Mouse (Mus musculus) stomach, postnatal 0 days (tissue): ENCODE data around the gene Fchsd2. TPM values are rescaled to one million over a fixed set of nuclear protein-coding genes. Genes with fewer than 3 reads are reported as not detected.

ENCODE experiments used
- ATAC-seq: fragments of 200-750 bp; cut with Nextera tagmentation; 2 replicates; pipeline ENCODE4 v1.8.0; 2017; ENCODE audit not compliant: low FRiP score, low TSS enrichment
- DNase-seq: peaks from one replicate; pipeline ENCODE4 v3.0.0-alpha.2; 2016; ENCODE audit warnings: low spot score
- H3K27ac ChIP-seq: fragments of 300-500 bp; sonication (generic); replicated peaks from 2 replicates; pipeline ENCODE4 v1.5.1; 2014; ENCODE audit warnings: mild to moderate bottlenecking, control low read depth
- H3K27me3 ChIP-seq: fragments of 300-500 bp; sonication (generic); 2 replicates; pipeline ENCODE4 v1.6.1; 2014; ENCODE audit warnings: low read length; ENCODE audit not compliant: control insufficient read depth, insufficient read depth
- H3K36me3 ChIP-seq: fragments of 300-500 bp; sonication (generic); 2 replicates; pipeline ENCODE4 v1.6.1; 2014; ENCODE audit warnings: low read length, mixed read lengths; ENCODE audit not compliant: control insufficient read depth, insufficient read depth
- H3K4me1 ChIP-seq: fragments of 300-500 bp; sonication (generic); replicated peaks from 2 replicates; pipeline ENCODE4 v1.6.1; 2014; ENCODE audit warnings: antibody characterized with exemption; ENCODE audit not compliant: control insufficient read depth, insufficient read depth
- H3K4me2 ChIP-seq: fragments of 300-500 bp; sonication (generic); replicated peaks from 2 replicates; pipeline ENCODE4 v1.6.1; 2014; ENCODE audit warnings: low read depth, mild to moderate bottlenecking, control low read depth, moderate library complexity
- H3K4me3 ChIP-seq: fragments of 300-500 bp; sonication (generic); 2 replicates; pipeline ENCODE4 v1.5.1; 2014; ENCODE audit warnings: low read depth, low read length, control low read depth
- H3K9ac ChIP-seq: fragments of 300-500 bp; sonication (generic); 2 replicates; pipeline ENCODE4 v1.6.1; 2014; ENCODE audit warnings: mild to moderate bottlenecking, low read length, control low read depth, mixed read lengths
- H3K9me3 ChIP-seq: fragments of 300-500 bp; sonication (generic); 2 replicates; pipeline ENCODE4 v1.6.1; 2016; ENCODE audit warnings: low read length; ENCODE audit not compliant: control insufficient read depth
- CTCF ChIP-seq: IDR thresholded peaks from 2 replicates; pipeline ENCODE4 v1.5.1; 2016; ENCODE audit warnings: antibody characterized with exemption, low read depth, mild to moderate bottlenecking, moderate library complexity
- EP300 ChIP-seq: optimal IDR thresholded peaks from 2 replicates; pipeline ENCODE3; 2016; ENCODE audit warnings: antibody characterized with exemption
- WGBS: fragments of 180-500 bp; shearing (Covaris S2); extraction: QIAGEN DNeasy Blood & Tissue Kit; methylation state at CpG from one replicate; pipeline ENCODE4 v1.1.7; 2014; 5-methylcytosine and 5-hydroxymethylcytosine counted together
- polyA plus RNA-seq: library from polyadenylated mRNA; unstranded; fragments of >200 nt; fragmentation: Nextera tagmentation; extraction: Ambion mirVana; gene quantifications from 2 replicates; pipeline ENCODE4 v1.2.1, GENCODE M21; 2015

The Fchsd2 gene
- polyA plus RNA-seq, 1 experiment from 2014 or later = 6.4 TPM

DNA sequence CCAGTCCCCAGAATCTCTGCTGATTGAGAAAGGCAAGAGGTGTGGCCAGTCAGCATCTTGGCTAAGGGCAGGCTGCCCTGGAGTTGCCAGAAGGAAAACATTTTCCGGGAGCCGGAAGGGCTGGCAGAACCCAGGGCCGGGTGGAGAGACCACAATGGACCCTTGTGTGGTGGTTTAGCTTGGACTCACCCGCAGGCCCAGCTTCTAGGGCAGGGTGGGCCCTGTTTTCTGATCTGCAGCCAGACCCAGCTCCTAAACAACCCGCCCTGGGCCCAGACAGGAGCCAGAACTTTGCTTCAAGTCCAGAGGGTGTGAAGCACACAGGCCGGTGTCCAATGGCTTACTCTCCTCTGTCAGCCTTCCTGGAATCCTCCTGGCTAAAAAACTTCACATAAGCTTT is 30.4 kb upstream of the Fchsd2 start:
- DNase-seq (no peak), ATAC-seq (no peak)
- Histone ChIP-seq H3K36me3 (no peaks in the 10 kb centered on the region), H3K27me3 (no peaks in the 10 kb centered on the region), H3K4me1 (0 out of 2 replicates have a peak, but pooled peaks cover 4% of the 10 kb centered on the region), H3K27ac (no peak overlapping the region; the same call in 1 of the 2 replicates), H3K4me2 (no peak overlapping the region), H3K9me3 (no peaks in the 10 kb centered on the region), H3K9ac (no peak overlapping the region), H3K4me3 (no peak overlapping the region)
- WGBS = 77% methylated on average over 6 of the region's 6 CpGs
- TF ChIP-seq EP300 (no peak), CTCF (no peak)

DNA sequence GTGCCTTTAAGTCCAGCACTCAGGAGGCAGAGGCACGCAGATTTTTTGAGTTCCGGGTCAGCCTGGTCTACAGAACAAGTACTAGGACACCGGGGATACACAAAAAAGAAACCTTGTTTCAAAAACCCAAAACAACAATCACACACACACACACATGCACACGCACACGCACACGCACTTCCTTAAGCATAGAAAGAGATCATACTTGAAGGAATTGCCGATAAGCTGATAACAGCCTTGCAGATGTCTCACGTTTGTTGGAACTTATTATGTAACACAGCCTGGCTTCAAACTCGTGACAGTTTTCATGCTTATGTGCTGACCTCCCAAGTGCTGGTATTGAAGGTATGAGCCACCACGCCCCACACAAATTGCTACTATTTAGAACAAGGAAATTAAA is 29.1 kb upstream of the Fchsd2 start:
- H3K9me3 ChIP-seq = no peaks in the 10 kb centered on the region
- no peak for TF ChIP-seq CTCF
- TF ChIP-seq EP300 = no peak
- H3K4me1 ChIP-seq = 0 out of 2 replicates have a peak, but pooled peaks cover 4% of the 10 kb centered on the region
- H3K27me3 ChIP-seq = no peaks in the 10 kb centered on the region
- no peaks in the 10 kb centered on the region for H3K36me3 ChIP-seq
- ATAC-seq = no peak
- no peak for DNase-seq
- 78% methylated on average over 10 of the region's 10 CpGs for WGBS
- no peak overlapping the region for H3K27ac ChIP-seq
- H3K4me2 ChIP-seq = no peak overlapping the region
- no peak overlapping the region for H3K9ac ChIP-seq
- no peak overlapping the region for H3K4me3 ChIP-seq

DNA sequence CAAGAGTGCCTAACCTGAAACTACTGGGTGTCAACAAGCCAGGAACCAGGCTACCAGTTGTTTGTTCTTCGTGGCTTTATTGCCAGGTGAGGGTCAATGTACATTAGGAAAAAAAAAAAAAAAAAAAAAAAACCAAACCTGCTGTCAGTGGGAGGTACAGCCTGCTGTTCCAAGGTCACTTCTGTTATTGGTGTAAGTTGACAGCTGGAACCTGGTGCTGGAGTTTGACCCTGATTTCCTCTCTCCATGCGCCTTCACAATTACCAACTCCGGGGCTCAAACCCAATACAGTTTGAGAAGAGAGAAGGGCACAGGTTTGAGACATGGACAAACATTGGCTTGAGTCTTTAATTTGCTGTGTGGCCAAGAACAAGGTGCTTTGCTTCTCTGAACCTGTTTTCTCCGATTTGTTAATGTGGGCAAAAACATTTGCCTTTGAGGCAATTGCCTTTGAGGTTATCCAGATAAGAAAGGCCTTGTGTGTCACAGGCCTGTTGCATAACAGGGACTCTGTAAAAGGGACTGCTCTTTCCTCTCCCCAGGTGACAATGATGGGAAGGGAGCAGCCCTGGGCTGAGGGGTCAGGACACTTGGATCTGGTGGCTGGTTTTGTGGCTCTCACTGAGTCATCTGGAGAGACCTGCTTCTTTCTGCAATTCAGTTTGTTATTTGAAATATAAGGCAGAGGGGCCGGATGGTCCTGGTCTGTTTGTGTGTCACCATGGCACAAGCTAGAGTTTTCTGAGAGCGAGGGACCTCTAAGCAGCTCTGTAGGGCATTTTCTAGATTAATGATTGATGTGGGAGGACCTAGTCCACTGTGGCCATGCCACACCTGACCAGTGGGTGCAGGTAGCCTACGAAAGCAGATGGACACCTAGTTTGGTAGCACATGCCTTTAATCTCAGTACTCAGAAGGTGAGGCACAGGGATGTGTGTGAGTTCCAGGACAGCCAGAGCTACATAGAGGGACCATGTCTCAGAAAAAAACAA is 27.7 kb upstream of the Fchsd2 start:
- no peak overlapping the region for H3K4me3 ChIP-seq
- no peak overlapping the region for H3K4me2 ChIP-seq
- H3K27ac ChIP-seq = no peak overlapping the region
- no peaks in the 10 kb centered on the region for H3K9me3 ChIP-seq
- no peak overlapping the region for H3K9ac ChIP-seq
- 0 out of 2 replicates have a peak, but pooled peaks cover 4% of the 10 kb centered on the region for H3K4me1 ChIP-seq
- ATAC-seq (no peak), DNase-seq (no peak)
- no peak for TF ChIP-seq EP300
- TF ChIP-seq CTCF = no peak
- no peaks in the 10 kb centered on the region for H3K27me3 ChIP-seq
- 76% methylated on average over 7 of the region's 7 CpGs for WGBS
- H3K36me3 ChIP-seq = no peaks in the 10 kb centered on the region

DNA sequence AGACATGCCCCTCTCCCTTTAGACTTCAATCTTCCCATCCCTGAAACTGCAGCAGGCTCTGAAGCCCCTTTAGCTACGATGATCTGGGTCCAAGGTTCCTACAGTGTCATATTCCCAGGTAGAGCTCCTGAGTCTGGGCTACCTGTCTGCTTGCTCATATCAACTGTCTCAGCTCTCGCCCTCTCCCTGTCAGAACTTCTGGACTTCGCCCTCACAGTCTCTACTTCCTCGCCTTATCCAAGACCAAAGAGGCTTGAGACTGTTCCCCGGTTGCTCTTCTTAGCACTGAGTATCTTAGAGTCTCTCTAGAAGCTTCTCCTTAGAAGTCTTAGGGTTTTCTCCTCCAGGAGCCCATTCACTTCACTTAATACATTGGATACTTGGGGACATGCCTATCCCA is 26.7 kb upstream of the Fchsd2 start:
- no peak overlapping the region for H3K9ac ChIP-seq
- DNase-seq (no peak), ATAC-seq (no peak)
- TF ChIP-seq EP300 (no peak), CTCF (no peak)
- H3K27me3 ChIP-seq = no peaks in the 10 kb centered on the region
- no peak overlapping the region for H3K27ac ChIP-seq
- 82% methylated on average over 5 of the region's 5 CpGs for WGBS
- no peak overlapping the region for H3K4me2 ChIP-seq
- no peak overlapping the region for H3K4me3 ChIP-seq
- H3K4me1 ChIP-seq = 0 out of 2 replicates have a peak, but pooled peaks cover 4% of the 10 kb centered on the region
- H3K36me3 ChIP-seq = no peaks in the 10 kb centered on the region
- no peaks in the 10 kb centered on the region for H3K9me3 ChIP-seq

DNA sequence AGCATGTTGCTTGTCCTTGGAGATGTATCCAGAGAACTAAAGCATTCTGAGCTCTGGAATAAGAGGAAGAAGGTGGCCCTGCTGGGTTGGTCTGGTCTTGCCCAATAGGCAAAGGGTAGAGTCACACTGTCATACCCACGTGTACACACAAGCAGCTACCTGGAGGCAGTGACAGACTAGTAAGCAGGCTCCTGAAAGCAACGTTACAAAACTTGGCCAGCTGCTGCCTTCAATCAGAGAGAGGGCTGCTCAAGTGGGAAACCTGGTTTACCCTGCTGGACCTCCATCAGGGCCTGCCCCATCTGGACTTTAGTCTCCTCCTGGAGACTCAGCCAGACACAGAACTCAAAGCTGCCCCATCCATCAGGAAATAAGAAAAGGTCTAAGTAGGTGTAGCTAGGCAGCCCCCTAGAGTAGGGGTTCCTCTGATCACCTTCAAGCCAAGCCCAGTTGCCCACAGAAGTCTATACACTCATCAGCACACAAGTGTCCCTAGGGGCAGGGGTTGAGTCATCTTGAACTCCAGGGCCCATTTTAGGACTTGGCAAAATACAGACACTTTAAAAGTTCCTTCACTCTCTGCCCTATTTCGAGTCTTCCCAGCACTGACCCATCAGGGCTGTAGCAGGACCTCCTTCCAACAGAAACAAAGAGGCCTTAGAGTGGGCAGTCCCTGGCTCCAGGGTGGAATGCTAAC is 25.9 kb upstream of the Fchsd2 start:
- H3K27ac ChIP-seq = no peak overlapping the region
- peak; percentile 72 for ATAC-seq
- H3K4me3 ChIP-seq = no peak overlapping the region
- no peaks in the 10 kb centered on the region for H3K9me3 ChIP-seq
- TF ChIP-seq EP300 = no peak
- no peak for TF ChIP-seq CTCF
- H3K4me2 ChIP-seq = no peak overlapping the region
- H3K4me1 ChIP-seq = 0 out of 2 replicates have a peak, but pooled peaks cover 4% of the 10 kb centered on the region
- no peak for DNase-seq
- H3K36me3 ChIP-seq = no peaks in the 10 kb centered on the region
- H3K27me3 ChIP-seq = no peaks in the 10 kb centered on the region
- H3K9ac ChIP-seq = no peak overlapping the region; the same call in 1 of the 2 replicates
- WGBS = 35% methylated on average over 3 of the region's 3 CpGs

DNA sequence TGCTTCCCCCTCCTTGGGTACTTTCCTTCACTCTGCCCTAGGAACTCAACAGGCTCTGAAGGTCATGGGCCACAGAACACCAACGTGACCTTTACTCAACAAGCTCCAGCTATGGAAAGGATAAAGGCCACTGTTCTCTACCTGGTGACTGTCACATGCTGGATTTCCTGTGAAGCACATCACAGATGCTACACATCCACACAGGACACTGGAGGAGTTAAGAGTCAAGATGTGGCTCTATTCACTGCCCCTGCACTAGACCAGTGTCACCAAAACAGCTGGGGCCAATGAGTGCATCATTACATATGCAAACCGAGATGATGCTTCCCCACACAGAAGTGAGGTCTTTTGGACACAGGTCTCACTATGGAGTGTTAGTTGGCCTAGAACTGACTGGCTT is 25.1 kb upstream of the Fchsd2 start:
- Histone ChIP-seq H3K27me3 (no peaks in the 10 kb centered on the region), H3K4me1 (0 out of 2 replicates have a peak, but pooled peaks cover 4% of the 10 kb centered on the region), H3K27ac (no peak overlapping the region), H3K9ac (no peak overlapping the region), H3K4me2 (no peak overlapping the region), H3K9me3 (no peaks in the 10 kb centered on the region), H3K36me3 (no peaks in the 10 kb centered on the region), H3K4me3 (no peak overlapping the region)
- ATAC-seq (no peak), DNase-seq (no peak)
- no peak for TF ChIP-seq EP300
- no peak for TF ChIP-seq CTCF
- WGBS = 90% methylated on average over 2 of the region's 2 CpGs
